Mouse (Mus musculus): ENCODE results near the gene Cntrl.

DNA sequence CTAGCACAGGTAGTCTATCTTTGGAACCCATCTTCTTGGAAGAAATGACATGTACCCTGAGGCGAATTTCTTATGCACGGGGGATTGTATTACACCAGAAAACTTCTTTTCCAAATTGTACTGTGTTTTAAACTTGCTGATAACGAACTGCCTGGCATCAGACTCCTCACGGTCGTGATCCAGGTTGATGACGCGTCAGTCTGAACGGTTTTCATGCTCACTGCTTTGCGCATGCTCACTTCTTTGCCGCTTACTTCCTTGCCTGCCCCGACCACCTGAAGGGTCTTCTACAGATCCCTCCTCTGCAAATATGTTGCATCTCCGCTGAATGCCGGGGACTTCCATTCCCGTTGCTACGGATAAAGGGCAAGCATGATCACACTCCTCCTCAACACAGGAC, 115.0 kb downstream of the Cntrl start:
- TF ChIP-seq CTCF (IDR thresholded peaks at IDR 0.05; ENCODE audit: low read depth): no peak
- TF ChIP-seq EP300 (IDR thresholded peaks at IDR 0.05; ENCODE audit: low read depth): no peak
